Mouse (Mus musculus): ENCODE measurements around the gene Prrc2b. TPM values are rescaled to one million over a fixed set of nuclear protein-coding genes. Genes with fewer than 3 reads are reported as not detected.

Prrc2b gene
- polyA plus RNA-seq, 1 experiment from 2014 or later = 49.7 TPM

GRCm38 (mm10) chr2:32163057-32163456 lies 12.2 kb downstream of the Prrc2b start:
- no peak overlapping the region for H3K4me2 ChIP-seq (ENCODE audit: low read length)
- peaks cover 52% of the 10 kb centered on the region for H3K4me1 ChIP-seq (ENCODE audit: control insufficient read depth, insufficient read depth, low read depth, low read length)
- H3K4me3 ChIP-seq (ENCODE audit: low read length) = no peak overlapping the region
- no peaks in the 10 kb centered on the region for H3K36me3 ChIP-seq (ENCODE audit: control insufficient read depth, insufficient read depth, low read length)
- no peak for ATAC-seq
- 80% methylated on average over 3 of the region's 3 CpGs for WGBS
- H3K27me3 ChIP-seq (replicated peaks; ENCODE audit: control insufficient read depth, insufficient read depth, low read length) = no peaks in the 10 kb centered on the region
- H3K27ac ChIP-seq (ENCODE audit: low read depth, low read length) = no peak overlapping the region
- no peaks in the 10 kb centered on the region for H3K9me3 ChIP-seq (ENCODE audit: control insufficient read depth, low read length)
- no peak overlapping the region for H3K9ac ChIP-seq (ENCODE audit: low read depth, low read length)

GRCm38 (mm10) chr2:32164503-32164902 lies 13.6 kb downstream of the Prrc2b start:
- no peak overlapping the region for H3K9ac ChIP-seq (ENCODE audit: low read depth, low read length)
- peaks cover 46% of the 10 kb centered on the region for H3K4me1 ChIP-seq (ENCODE audit: control insufficient read depth, insufficient read depth, low read depth, low read length)
- H3K27me3 ChIP-seq (replicated peaks; ENCODE audit: control insufficient read depth, insufficient read depth, low read length) = no peaks in the 10 kb centered on the region
- H3K4me3 ChIP-seq (ENCODE audit: low read length) = no peak overlapping the region
- H3K36me3 ChIP-seq (ENCODE audit: control insufficient read depth, insufficient read depth, low read length) = no peaks in the 10 kb centered on the region
- ATAC-seq = no peak
- WGBS = 61% methylated on average over 12 of the region's 12 CpGs
- H3K9me3 ChIP-seq (ENCODE audit: control insufficient read depth, low read length) = no peaks in the 10 kb centered on the region
- H3K4me2 ChIP-seq (ENCODE audit: low read length) = no peak overlapping the region
- H3K27ac ChIP-seq (ENCODE audit: low read depth, low read length) = peak overlapping the region; percentile 42; the same call in 1 of the 2 replicates

GRCm38 (mm10) chr2:32165040-32165800 lies 14.3 kb downstream of the Prrc2b start:
- Histone ChIP-seq H3K9ac (ENCODE audit: low read depth, low read length) (no peak overlapping the region), H3K27ac (ENCODE audit: low read depth, low read length) (peak overlapping the region; percentile 10; the same call in 1 of the 2 replicates), H3K36me3 (ENCODE audit: control insufficient read depth, insufficient read depth, low read length) (no peaks in the 10 kb centered on the region), H3K4me2 (ENCODE audit: low read length) (no peak overlapping the region), H3K4me1 (ENCODE audit: control insufficient read depth, insufficient read depth, low read depth, low read length) (peaks cover 47% of the 10 kb centered on the region), H3K4me3 (ENCODE audit: low read length) (no peak overlapping the region), H3K27me3 (replicated peaks; ENCODE audit: control insufficient read depth, insufficient read depth, low read length) (no peaks in the 10 kb centered on the region), H3K9me3 (ENCODE audit: control insufficient read depth, low read length) (no peaks in the 10 kb centered on the region)
- WGBS = 88% methylated on average over 11 of the region's 11 CpGs
- no peak for ATAC-seq

DNA sequence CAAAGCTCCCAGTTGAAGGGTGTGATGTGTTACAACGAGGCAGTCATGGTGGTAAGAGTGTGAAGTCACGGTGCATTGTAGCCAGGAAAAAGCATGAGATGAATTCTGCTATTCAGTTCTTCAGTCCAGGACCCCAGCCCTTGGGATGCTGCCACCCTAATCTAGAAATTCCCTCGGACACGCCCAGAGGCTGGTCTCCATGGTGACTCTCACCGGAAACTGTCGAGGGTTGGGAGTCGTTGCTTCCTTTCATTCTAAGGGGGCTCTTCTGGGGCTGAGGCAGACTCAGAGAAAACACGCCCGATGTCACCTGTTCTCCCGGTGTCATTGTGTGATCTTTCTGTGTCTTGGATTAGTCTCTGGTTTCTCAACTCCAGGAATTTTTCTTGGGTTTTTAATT lies 15.7 kb downstream of the Prrc2b start:
- 2% methylated on average over 10 of the region's 10 CpGs for WGBS
- peaks cover 51% of the 10 kb centered on the region for H3K4me1 ChIP-seq (ENCODE audit: control insufficient read depth, insufficient read depth, low read depth, low read length)
- no peak overlapping the region for H3K9ac ChIP-seq (ENCODE audit: low read depth, low read length)
- H3K27ac ChIP-seq (ENCODE audit: low read depth, low read length) = peak overlapping the region; percentile 44
- no peak for ATAC-seq
- no peaks in the 10 kb centered on the region for H3K27me3 ChIP-seq (replicated peaks; ENCODE audit: control insufficient read depth, insufficient read depth, low read length)
- H3K9me3 ChIP-seq (ENCODE audit: control insufficient read depth, low read length) = no peaks in the 10 kb centered on the region
- H3K4me3 ChIP-seq (ENCODE audit: low read length) = no peak overlapping the region
- H3K4me2 ChIP-seq (ENCODE audit: low read length) = peak overlapping the region; percentile 27
- H3K36me3 ChIP-seq (ENCODE audit: control insufficient read depth, insufficient read depth, low read length) = no peaks in the 10 kb centered on the region

- Histone ChIP-seq H3K9me3 (ENCODE audit: control insufficient read depth, low read length) (no peaks in the 10 kb centered on the region), H3K4me1 (ENCODE audit: control insufficient read depth, insufficient read depth, low read depth, low read length) (peaks cover 55% of the 10 kb centered on the region), H3K9ac (ENCODE audit: low read depth, low read length) (peak overlapping the region; percentile 38), H3K36me3 (ENCODE audit: control insufficient read depth, insufficient read depth, low read length) (no peaks in the 10 kb centered on the region), H3K4me3 (ENCODE audit: low read length) (no peak overlapping the region), H3K4me2 (ENCODE audit: low read length) (peak overlapping the region; percentile 46), H3K27me3 (replicated peaks; ENCODE audit: control insufficient read depth, insufficient read depth, low read length) (no peaks in the 10 kb centered on the region), H3K27ac (ENCODE audit: low read depth, low read length) (peak overlapping the region; percentile 84)
- 6% methylated on average over 16 of the region's 16 CpGs for WGBS
- ATAC-seq = peak; percentile 43
Measured at GRCm38 (mm10) chr2:32167034-32167770, 16.3 kb downstream of the Prrc2b start.

DNA sequence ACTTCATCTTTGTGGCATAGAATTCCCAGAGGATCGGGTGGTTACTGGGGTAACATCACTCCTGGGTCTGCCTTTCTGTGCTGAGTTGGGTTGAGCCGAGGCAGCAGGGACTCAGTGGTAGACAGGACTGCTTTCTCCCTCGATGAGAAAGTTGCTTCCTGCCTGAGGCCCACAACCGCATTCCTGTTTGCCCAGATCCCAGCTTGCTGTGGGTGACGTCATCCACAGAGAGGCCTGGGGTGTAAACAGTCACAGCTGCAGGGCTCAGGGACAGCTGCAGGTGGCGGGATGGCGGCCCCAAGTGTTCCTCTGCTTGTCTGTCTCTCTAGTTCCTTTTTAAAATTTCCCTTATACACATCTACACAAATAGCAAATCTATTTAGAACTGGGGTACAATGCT lies 16.9 kb downstream of the Prrc2b start:
- Histone ChIP-seq H3K36me3 (ENCODE audit: control insufficient read depth, insufficient read depth, low read length) (no peaks in the 10 kb centered on the region), H3K27ac (ENCODE audit: low read depth, low read length) (peak overlapping the region; percentile 84), H3K9ac (ENCODE audit: low read depth, low read length) (peak overlapping the region; percentile 38), H3K27me3 (replicated peaks; ENCODE audit: control insufficient read depth, insufficient read depth, low read length) (no peaks in the 10 kb centered on the region), H3K9me3 (ENCODE audit: control insufficient read depth, low read length) (no peaks in the 10 kb centered on the region), H3K4me1 (ENCODE audit: control insufficient read depth, insufficient read depth, low read depth, low read length) (peaks cover 55% of the 10 kb centered on the region), H3K4me2 (ENCODE audit: low read length) (peak overlapping the region; percentile 46), H3K4me3 (ENCODE audit: low read length) (no peak overlapping the region)
- peak; percentile 53 for ATAC-seq
- WGBS = 2% methylated on average over 7 of the region's 7 CpGs

DNA sequence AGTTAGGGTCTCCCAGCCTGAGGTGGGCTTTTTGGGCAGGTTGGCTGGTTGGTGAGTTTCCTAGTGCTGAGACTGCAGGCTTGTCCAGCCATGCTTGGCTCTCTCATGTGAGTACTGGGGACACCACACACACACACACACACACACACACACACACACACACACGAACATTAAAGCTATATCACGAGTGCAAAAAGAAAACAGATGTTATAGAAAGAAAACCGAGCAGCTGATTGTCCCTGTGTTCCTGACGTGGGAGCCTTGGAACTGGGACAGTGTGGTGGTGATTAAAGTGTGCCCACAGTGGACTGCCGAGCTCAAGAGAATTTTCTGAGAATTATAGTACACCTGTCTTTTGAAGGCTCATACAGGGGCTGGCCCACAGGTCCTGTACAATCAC lies 18.4 kb downstream of the Prrc2b start:
- no peak overlapping the region; the same call in 1 of the 2 replicates for H3K27ac ChIP-seq (ENCODE audit: low read depth, low read length)
- WGBS = 55% methylated on average over 5 of the region's 5 CpGs
- peaks cover 60% of the 10 kb centered on the region for H3K4me1 ChIP-seq (ENCODE audit: control insufficient read depth, insufficient read depth, low read depth, low read length)
- H3K9ac ChIP-seq (ENCODE audit: low read depth, low read length) = peak overlapping the region; percentile 13; the same call in 1 of the 2 replicates
- no peaks in the 10 kb centered on the region for H3K36me3 ChIP-seq (ENCODE audit: control insufficient read depth, insufficient read depth, low read length)
- no peak for ATAC-seq
- H3K4me3 ChIP-seq (ENCODE audit: low read length) = no peak overlapping the region
- H3K27me3 ChIP-seq (replicated peaks; ENCODE audit: control insufficient read depth, insufficient read depth, low read length) = no peaks in the 10 kb centered on the region
- no peaks in the 10 kb centered on the region for H3K9me3 ChIP-seq (ENCODE audit: control insufficient read depth, low read length)
- no peak overlapping the region for H3K4me2 ChIP-seq (ENCODE audit: low read length)

DNA sequence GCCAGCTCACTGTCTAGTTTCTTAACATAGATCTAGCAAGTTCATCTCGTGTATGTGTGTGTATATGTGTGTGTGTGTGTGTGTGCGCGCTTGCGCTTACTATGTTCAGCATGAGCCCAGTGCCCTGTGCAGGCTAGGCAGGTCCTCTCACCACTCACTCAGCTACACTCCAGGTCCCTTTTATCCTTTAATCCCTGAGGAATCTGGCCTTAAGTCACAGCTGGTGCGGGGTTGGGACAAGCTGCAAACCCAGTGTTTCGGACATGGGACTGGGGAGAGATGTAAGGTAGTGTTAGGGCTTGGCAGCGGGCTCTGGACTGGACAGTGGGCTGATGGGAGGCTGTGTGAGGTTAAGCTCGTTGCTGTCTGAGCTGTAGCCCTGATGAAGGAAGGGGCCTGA lies 19.1 kb downstream of the Prrc2b start:
- ATAC-seq = no peak
- no peaks in the 10 kb centered on the region for H3K27me3 ChIP-seq (replicated peaks; ENCODE audit: control insufficient read depth, insufficient read depth, low read length)
- H3K9me3 ChIP-seq (ENCODE audit: control insufficient read depth, low read length) = no peaks in the 10 kb centered on the region
- H3K4me3 ChIP-seq (ENCODE audit: low read length) = no peak overlapping the region
- no peaks in the 10 kb centered on the region for H3K36me3 ChIP-seq (ENCODE audit: control insufficient read depth, insufficient read depth, low read length)
- WGBS = 70% methylated on average over 8 of the region's 8 CpGs
- no peak overlapping the region; the same call in 1 of the 2 replicates for H3K9ac ChIP-seq (ENCODE audit: low read depth, low read length)
- no peak overlapping the region for H3K4me2 ChIP-seq (ENCODE audit: low read length)
- peaks cover 63% of the 10 kb centered on the region for H3K4me1 ChIP-seq (ENCODE audit: control insufficient read depth, insufficient read depth, low read depth, low read length)
- no peak overlapping the region for H3K27ac ChIP-seq (ENCODE audit: low read depth, low read length)

DNA sequence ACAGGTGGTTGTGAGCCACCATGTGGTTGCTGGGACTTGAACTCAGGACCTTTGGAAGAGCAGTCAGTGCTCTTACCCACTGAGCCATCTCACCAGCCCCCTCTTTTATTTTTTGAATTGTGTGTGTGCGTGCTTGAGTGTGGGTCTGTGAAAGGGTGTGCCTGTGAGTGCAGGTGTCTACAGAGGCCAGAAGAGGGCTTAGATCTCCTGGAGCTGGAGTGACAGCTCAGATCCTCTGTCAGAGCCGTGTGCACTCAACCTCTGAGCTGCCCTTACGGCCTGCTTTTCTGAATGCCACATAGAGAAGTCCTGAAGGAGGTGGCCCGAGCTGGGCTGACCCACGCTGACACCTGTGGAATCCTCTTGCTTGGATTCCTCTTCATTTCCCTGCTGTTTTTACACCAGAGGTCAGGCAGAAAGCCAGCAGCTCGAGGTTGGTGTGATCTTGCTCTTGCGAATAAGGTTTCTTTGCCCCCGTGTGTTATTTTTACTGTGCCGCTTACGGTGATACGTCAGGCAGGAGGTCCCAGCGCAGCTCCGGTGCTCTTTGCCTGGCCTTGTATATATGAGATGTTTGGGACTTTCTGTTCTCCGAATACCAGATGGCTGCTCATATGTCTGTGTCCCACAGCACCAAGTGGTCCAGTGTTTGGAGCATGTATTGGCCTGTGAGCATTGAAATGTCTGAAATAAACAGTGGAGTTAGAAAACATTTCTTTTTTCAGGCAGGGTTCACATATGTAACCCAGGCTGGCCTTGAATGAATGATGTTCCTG lies 21.0 kb downstream of the Prrc2b start:
- 75% methylated on average over 14 of the region's 14 CpGs for WGBS
- Histone ChIP-seq H3K36me3 (ENCODE audit: control insufficient read depth, insufficient read depth, low read length) (no peaks in the 10 kb centered on the region), H3K4me3 (ENCODE audit: low read length) (no peak overlapping the region), H3K27ac (ENCODE audit: low read depth, low read length) (no peak overlapping the region), H3K4me2 (ENCODE audit: low read length) (no peak overlapping the region), H3K9ac (ENCODE audit: low read depth, low read length) (no peak overlapping the region), H3K4me1 (ENCODE audit: control insufficient read depth, insufficient read depth, low read depth, low read length) (peaks cover 65% of the 10 kb centered on the region), H3K9me3 (ENCODE audit: control insufficient read depth, low read length) (no peaks in the 10 kb centered on the region), H3K27me3 (replicated peaks; ENCODE audit: control insufficient read depth, insufficient read depth, low read length) (no peaks in the 10 kb centered on the region)
- no peak for ATAC-seq
